ENCODE assay signal across 14 mouse cellular contexts in genomic region chr2:170310310-170310987, GRCm38 (mm10).
"Had no signal": no experiment of that assay in that cellular context is flagged by ENCODE, and none has a peak within 500 bp of the region (broad histone marks: within the 10 kb centered on the region; RNA-seq: fewer than 3 reads in every experiment).

No protein-coding gene starts in this region.

- H3K9ac ChIP-seq: liver, embryonic 13.5 days; midbrain, embryonic 12.5 days; neural tube, embryonic 13.5 days had no signal

- H3K4me1 ChIP-seq: liver, embryonic 13.5 days had no signal

- DNase-seq: kidney, adult 11 months; kidney, adult 8-10 months; kidney, postnatal 14 days; kidney, postnatal 4 days; layer of hippocampus, adult 9-11 months; liver, embryonic 13.5 days; lung, adult 2 months; retina, postnatal 1 day; thymus, postnatal 4 days had no signal

- H3K27me3 ChIP-seq: liver, embryonic 13.5 days; midbrain, embryonic 12.5 days; neural tube, embryonic 13.5 days had no signal

- H3K27ac ChIP-seq: layer of hippocampus, adult 2 months; liver, embryonic 13.5 days; midbrain, embryonic 12.5 days; neural tube, embryonic 13.5 days had no signal

- H3K4me3 ChIP-seq: layer of hippocampus, adult 2 months; liver, embryonic 13.5 days; midbrain, embryonic 12.5 days; myocyte; neural tube, embryonic 13.5 days had no signal

- H3K4me2 ChIP-seq: liver, embryonic 13.5 days; midbrain, embryonic 12.5 days; neural tube, embryonic 13.5 days had no signal

- H3K9me3 ChIP-seq: liver, embryonic 13.5 days; midbrain, embryonic 12.5 days; neural tube, embryonic 13.5 days had no signal

- ATAC-seq: midbrain, embryonic 16.5 days had no signal

- H3K36me3 ChIP-seq: liver, embryonic 13.5 days; midbrain, embryonic 12.5 days; neural tube, embryonic 13.5 days had no signal
